Mouse (Mus musculus) CH12.LX (cell line): ENCODE measurements around the gene Myrf.

Source experiments
- CTCF ChIP-seq, 2 experiments: IDR thresholded peaks in 1 of 2; conservative IDR thresholded peaks in 1 of 2; 2 replicates each; pipeline ENCODE4 v1.5.1; 2011 to 2012; ENCODE audit warnings: low read depth in 2 of 2, low read length in 2 of 2, improper control_type of control experiment in 1 of 2, inconsistent platforms in 1 of 2, mild to moderate bottlenecking in 1 of 2, moderate library complexity in 1 of 2
- E2F4 ChIP-seq: IDR thresholded peaks from 2 replicates; pipeline ENCODE4 v1.6.1; 2011; ENCODE audit warnings: low read depth, low read length, improper control_type of control experiment; ENCODE audit not compliant: insufficient replicate concordance
- ELF1 ChIP-seq: IDR thresholded peaks from 2 replicates; pipeline ENCODE4 v1.6.1; 2014; ENCODE audit warnings: low read depth, mild to moderate bottlenecking, inconsistent platforms, low read length, improper control_type of control experiment
- EP300 ChIP-seq: IDR thresholded peaks from 2 replicates; pipeline ENCODE4 v1.6.1; 2011; ENCODE audit warnings: low read length, improper control_type of control experiment
- HCFC1 ChIP-seq: IDR thresholded peaks from 2 replicates; pipeline ENCODE4 v1.6.1; 2012; ENCODE audit warnings: low read depth, mild to moderate bottlenecking, inconsistent platforms, low read length, improper control_type of control experiment
- JUND ChIP-seq: conservative IDR thresholded peaks from 2 replicates; pipeline ENCODE4 v1.6.1; 2011; ENCODE audit warnings: low read depth, low read length, improper control_type of control experiment
- POLR2A ChIP-seq: IDR thresholded peaks from 2 replicates; pipeline ENCODE4 v1.6.1; 2011; ENCODE audit warnings: low read depth, mild to moderate bottlenecking, improper control_type of control experiment, low read length
- SMC3 ChIP-seq: IDR thresholded peaks from 2 replicates; pipeline ENCODE4 v1.6.1; 2011; ENCODE audit warnings: low read depth, low read length, improper control_type of control experiment
- USF2 ChIP-seq: conservative IDR thresholded peaks from 2 replicates; pipeline ENCODE4 v1.6.1; 2011; ENCODE audit warnings: low read depth, low read length, improper control_type of control experiment
- ZNF384 ChIP-seq: IDR thresholded peaks from 2 replicates; pipeline ENCODE4 v1.6.1; 2012; ENCODE audit warnings: low read depth, low read length, improper control_type of control experiment, inconsistent platforms

- TF ChIP-seq EP300: no peak
- 0 out of 2 replicates have a peak, but pooled peaks have one; percentile 26 for TF ChIP-seq E2F4
- no peak for TF ChIP-seq JUND
- TF ChIP-seq CTCF (conservative IDR thresholded peaks at IDR 0.05 in 1 of 2, IDR thresholded peaks at IDR 0.05 in 1 of 2; ENCODE audit: low read depth in 2 of 2, low read length in 2 of 2): peak; percentile 71 to 89
- TF ChIP-seq ELF1: no peak
- TF ChIP-seq USF2: no peak
- TF ChIP-seq SMC3: peak; percentile 69
- TF ChIP-seq POLR2A: no peak
- no peak for TF ChIP-seq ZNF384
- no peak for TF ChIP-seq HCFC1
Observed at GRCm38 (mm10) chr19:10198723-10199122, 41.8 kb downstream of the Myrf start.
